Mouse (Mus musculus): ENCODE data around the gene Rsg1.

Rsg1 gene

DNA sequence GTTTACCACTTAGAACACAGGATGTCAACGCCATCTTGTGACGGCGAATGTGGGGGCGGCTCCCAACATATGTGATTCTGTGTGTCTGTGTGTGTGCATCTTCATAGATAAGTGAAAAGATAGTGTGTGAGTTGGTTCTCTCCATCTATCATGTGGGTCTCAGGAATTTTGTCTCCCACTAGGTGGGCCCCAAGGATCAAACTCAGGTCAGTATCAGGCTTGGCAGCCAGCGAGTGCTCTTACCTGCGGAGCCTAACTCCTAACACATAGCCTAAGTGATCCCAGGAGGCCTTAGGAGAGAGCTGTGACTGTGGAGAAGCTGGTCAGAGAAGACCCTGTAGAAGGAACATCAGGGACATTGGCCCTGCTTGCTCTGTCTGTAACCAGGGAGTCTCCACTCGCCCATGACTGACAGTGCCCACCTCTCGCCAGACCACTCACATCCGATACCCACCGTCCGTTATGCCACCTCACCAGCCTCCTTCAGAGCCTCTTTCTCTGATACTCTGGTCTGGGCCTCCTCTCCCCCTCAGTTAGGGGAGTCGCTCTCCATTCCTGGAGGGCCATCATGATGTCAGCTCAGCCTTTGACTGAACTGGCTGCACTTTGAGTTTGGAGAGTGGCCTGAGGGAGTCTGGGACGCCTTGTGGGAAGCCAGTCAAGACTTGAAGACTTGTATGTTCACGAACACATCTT is 3.1 kb upstream of the Rsg1 start:
- in situ Hi-C loops (cut with MboI, MseI) = loop anchor here in 1 of 2 experiments (5.0 kb wide), 1 partner anchor 53 kb away; no protein-coding TSS in a partner anchor

DNA sequence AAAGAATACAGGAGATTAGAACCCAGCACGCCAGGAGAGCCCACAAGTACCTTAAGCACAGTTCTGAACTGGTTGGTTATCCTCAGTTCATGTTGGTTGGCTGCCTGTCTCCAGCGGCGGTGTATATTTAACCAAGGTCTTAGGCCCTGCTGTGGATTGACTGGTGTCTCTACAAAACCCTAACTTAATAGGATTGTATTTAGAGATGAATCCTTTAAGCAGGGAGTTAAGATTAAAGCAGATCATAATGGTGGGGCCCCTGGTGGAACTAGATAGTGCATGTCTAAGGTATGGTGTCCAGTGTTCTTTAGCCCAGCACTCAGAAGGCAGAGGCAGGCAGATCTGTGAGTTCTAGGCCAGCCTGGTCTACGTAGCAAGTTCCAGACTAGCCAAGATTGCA is 2.1 kb upstream of the Rsg1 start:
- in situ Hi-C loops (cut with MboI, MseI) = loop anchor here in 1 of 2 experiments (5.0 kb wide), 1 partner anchor 54 kb away; no protein-coding TSS in a partner anchor

DNA sequence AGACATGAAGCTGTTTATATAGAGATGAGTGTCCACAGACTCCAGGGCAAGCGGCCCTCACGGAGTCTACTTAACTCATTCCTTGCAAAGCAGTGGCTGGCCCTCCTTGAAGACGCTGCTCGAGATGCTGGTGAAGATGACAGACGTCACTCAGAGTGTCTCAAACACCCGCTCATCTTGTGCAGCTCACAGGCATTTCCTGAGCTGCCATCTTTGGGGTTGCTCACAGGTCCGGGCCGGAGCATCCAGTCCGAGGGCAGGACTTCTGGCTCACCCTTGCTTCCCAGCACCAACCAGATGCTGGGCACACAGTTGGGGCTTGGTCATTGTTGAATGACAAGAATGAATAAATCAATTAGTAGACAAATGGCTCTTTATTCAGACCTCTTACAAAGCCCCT is 864 bp upstream of the Rsg1 start:
- in situ Hi-C loops (cut with MboI, MseI) = loop anchor here in 1 of 2 experiments (5.0 kb wide), 1 partner anchor 56 kb away; no protein-coding TSS in a partner anchor

DNA sequence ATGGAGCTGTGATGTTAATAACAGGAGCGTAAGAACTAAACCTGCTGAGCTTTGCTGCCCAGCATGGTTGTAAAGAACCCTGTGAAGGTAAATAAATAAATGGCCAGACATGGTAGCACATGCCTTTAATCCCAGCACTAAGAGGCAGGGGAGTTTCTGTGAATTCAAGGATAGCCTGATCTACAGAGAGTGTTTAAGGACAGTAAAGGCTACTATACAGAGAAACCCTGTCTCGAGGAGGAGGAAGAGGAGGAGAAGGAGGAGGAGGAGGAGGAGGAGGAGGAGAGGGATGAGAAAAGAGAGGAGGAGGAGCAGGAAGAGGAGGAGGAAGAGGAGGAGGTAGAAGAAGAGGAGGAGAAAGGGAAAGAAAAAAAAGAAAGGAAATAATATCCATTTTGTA is 414 bp upstream of the Rsg1 start:
- in situ Hi-C loops (cut with MboI, MseI) = loop anchor here in 1 of 2 experiments (5.0 kb wide), 1 partner anchor 56 kb away; no protein-coding TSS in a partner anchor

DNA sequence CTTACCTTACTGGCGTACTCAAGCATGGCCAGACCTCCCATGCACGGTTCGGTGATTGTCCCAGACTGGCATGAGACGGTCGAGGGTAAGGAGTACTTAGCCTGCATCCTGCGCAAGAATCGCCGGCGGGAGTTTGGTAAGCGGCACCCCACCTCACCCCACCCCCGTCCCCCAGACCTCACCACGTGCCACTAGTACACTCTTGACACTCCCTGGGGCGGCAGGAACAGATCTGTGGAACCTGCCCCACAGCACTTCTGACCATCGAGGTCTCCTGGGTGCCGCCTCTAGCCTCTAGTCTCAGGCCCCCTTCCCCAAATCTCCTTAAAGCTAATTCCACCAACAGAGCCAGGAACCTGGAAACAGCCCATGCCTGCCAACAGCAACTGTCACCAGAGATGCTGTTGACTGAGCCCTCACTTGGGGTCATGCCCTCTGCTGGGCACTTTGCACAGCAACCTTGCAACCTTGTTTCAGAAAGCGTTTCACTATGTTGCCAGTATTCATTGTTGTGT is 638 bp downstream of the Rsg1 start:
- in situ Hi-C loops (cut with MboI, MseI) = loop anchor here in 1 of 2 experiments (5.0 kb wide), 1 partner anchor 57 kb away; no protein-coding TSS in a partner anchor

DNA sequence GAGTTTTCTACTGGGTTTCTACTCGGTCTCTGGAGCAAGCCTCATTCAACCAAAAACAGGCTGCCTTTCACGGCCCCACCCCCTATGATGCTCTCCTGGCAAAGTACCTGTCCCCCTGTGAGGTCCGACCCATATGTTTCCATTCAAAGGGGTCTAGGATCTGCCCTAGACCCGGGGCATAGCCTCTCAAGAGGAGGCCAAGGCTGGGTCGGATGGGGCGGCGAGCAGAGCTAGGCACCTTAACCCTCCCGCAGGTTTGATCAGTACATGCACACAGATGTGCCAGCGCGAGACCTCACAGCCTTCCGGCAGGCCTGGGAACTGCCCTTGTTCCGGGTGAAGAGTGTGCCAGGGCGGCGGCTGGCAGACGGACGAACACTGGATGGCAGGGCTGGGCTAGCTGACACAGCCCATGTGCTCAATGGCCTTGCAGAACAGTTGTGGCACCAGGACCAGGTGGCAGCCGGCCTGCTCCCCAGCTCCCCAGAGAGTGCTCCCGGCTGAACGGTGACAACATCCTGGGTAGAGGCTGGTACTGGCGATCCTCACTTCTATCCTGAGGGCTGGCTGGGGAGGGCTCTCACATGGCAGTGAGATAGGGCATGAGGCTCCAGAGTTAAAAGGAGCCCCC is 5.9 kb downstream of the Rsg1 start:
- in situ Hi-C loops (cut with MboI, MseI) = no loop called here

DNA sequence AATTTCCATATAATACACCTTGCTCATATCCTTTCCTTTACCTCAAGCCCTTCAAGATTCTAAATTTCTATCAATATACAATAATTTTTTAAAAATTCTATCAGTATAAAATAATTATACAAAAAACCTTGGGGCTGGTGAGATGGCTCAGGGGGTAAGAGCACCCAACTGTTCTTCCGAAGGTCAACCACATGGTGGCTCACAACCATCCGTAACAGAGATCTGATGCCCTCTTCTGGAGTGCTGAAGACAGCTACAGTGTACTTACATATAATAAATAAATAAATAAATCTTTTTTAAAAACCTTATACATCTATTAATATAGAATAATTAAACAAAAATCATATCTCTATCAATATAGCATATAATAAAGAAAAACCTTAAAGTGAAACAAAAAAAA is 8.1 kb downstream of the Rsg1 start:
- in situ Hi-C loops (cut with MboI, MseI) = no loop called here

DNA sequence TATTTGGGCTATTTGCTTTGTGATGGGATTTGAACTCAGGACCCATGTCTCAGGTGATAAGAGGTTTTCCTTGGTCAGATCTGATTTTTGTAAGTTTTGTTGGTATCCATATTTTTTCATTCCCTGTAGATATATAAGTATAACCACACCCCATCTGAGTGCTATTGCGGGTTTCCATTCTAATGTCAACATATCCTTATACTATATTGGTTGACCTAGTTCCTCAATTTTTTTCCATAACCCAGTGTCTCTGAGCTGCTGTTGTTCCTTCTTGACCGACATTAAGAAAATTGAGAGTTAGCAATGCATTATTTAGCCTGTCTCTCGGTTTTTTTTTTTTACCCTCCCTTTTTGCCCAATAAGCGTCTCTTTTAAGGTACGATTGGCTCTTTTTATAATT is 9.0 kb downstream of the Rsg1 start:
- in situ Hi-C loops (cut with MboI, MseI) = no loop called here

DNA sequence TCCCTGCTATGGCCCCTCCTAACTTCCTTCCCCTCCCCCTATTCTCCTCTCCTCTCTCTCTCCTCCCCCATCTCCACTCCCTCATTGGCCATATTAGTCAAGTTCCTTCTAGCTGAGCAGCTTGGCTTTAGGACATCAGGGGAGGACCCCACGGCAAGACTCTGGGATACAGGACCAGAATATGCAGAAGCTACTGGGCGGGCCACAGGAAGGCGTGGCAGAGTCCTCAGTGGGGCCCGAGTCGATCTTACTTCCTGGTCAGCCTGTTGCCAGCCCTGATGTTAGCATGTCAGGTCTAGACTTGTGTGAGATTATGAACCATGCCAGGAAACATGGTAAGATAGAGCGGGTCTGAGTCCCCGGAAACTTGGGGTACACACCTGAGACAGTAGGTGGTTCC is 14.9 kb downstream of the Rsg1 start:
- in situ Hi-C loops (cut with MboI, MseI) = no loop called here

DNA sequence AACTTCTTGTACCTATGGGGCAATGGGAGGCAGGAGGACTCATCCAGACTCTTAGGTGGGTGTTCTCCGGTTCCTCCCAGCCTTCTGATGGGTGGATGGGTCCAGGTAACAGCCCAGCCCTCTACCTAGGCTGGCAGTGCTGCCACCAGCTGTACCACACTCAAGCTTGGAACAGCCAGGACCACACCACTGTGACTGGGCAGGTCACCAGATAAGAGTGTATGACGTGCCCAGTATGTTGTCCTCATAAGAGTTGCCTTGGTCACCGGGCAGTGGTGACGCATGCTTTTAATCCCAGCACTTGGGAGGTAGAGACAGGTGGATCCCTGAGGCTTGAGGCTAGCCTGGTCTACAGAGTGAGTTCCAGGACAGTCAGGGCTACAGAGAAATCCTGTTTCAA is 19.4 kb downstream of the Rsg1 start:
- in situ Hi-C loops (cut with MboI, MseI) = no loop called here

DNA sequence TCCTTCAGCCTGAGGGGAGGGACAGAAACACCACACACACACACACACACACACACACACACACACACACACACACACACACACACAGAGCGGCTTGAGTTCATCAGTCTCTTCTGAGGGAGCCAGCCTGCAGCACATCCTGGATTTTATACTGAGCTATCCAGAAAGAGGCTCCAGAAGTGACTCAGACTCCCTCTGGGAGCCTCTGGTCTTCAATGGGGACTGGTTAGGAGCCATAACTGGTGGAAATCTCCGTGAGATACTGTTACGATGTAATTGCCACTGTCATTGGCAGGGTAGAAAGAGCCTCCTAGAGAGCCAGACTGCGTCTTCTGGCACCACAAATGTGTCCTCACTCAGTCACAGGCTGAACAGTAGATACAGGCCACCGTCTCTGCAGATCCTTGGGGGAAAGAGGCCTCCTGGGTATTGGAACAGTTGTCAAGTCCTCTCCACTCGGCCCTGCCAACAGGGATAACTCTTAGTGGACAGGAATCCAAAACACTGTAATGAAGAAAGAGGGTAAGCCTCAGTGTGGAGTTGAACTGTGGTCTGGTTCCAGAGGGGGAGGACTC is 21.9 kb downstream of the Rsg1 start:
- in situ Hi-C loops (cut with MboI, MseI) = no loop called here

DNA sequence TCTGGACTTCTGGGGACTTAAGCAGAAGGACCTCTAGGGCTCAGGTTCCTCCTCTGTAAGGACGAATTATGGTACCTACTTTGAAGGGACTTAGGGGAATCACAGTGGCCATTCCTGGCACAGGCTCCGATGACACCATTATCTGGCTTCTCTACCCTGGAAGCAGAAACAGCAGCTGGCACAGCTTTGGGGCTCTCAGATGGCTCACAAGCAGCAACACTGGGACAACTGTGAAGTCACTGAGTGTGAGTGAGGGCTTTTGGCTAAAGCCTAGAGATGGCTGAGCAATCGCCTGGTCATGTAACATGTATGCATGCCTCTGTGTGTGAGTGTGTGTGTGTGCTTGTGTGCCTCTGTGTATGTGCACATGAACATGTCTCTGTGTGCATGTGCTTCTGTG is 23.1 kb downstream of the Rsg1 start:
- in situ Hi-C loops (cut with MboI, MseI) = no loop called here

DNA sequence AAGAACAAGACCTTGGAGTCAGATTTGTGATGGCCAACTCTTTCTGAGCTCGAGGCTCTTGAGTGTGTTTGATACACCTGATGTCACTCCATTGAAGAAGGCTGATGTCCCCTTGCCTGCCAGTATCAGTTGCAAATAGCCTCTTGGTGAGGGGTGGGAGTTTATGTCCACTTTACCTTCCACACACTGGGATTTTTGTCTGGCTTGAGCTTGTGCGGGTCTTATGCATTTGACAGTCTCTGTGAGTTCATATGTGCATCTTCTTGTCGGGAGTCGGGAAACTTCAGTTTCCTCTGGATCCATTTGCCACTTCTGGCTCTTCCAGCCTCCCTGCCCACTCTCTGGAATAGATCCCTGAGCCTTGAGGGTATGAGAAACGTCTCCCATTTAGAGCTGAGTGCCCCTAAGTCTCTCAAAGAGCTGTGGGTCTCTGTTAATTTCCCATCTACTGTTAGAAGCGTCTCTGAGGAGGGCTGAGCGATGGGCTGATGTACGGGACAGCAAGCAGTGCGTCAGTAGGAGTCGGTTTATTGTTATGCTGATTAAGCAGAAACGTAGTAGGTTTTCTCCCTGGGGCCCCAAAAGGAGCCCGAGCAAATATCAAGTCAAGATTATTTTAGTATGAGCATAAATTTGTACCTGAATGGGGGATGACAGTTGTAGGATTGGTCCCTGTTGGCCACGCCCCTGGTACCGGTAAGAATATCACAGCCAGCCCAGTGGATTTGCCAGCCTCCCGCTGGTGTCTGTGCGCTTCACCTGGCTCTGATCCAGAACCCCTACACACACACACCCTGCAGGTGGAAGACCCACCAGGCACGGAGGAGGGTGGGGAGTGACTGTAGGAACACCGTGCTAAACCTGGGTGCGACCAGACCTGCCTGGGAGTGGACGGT is 25.0 kb downstream of the Rsg1 start:
- in situ Hi-C loops (cut with MboI, MseI) = no loop called here

DNA sequence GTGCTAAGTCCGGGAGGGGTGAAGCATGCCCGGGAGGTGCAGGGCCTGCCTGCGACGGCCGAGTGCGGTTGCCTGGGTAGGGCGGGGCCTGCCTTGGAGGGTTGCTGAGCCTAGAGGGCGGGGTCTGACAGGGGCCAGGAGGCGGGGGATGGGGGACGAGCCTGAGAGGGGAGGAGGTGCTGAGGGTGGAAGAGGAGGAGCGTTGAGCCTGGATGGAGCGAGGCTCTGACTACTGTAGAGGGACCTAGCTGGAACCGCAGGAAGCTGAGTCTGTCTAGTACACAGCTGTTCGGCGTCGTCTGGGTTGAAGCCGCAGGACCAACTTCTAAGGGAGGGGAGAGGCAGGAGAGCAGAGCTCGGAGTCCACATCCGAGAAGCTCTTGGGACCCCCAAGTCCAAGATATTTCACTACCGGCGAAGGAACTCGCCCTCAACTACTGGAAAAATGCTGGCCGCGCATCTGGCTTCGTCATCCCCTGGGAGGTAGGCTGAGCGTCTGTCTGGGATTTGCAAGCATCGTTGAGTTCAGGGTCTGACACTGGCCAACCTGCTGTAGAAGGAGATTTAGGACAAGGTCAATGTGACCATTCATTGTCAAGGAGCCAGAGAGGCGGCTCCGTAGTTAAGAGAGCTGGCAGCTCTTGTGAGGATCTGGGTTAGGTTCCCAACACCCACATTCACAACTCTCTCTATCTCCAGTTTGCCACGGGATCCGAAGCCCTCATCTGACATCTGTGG is 25.8 kb downstream of the Rsg1 start, which contains the start of gene Arhgef19:
TSS of gene Arhgef19 (plus strand) at position 112 of the 738 bp plus-strand sequence.
- in situ Hi-C loops (cut with MboI, MseI) = no loop called here

DNA sequence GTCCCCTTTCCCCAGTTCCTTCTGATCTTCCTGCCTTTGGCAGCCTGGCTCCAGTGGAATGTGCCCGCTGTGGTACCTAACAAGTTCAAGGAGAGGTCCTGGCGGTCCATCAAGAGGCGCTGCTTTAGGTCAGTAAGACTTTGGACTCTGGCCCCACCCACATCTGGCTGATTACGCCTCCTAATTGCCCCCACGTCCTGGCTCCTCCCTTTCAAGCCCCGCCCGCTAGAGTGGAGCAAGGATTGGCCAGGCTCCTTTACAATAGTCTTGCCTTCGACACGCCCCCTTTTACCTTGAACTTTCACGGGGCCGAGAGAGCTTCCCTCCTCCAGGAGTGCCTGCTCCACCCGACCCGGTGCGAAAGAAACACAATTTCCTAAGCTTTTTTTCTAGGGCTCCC is 26.9 kb downstream of the Rsg1 start:
- in situ Hi-C loops (cut with MboI, MseI) = no loop called here

DNA sequence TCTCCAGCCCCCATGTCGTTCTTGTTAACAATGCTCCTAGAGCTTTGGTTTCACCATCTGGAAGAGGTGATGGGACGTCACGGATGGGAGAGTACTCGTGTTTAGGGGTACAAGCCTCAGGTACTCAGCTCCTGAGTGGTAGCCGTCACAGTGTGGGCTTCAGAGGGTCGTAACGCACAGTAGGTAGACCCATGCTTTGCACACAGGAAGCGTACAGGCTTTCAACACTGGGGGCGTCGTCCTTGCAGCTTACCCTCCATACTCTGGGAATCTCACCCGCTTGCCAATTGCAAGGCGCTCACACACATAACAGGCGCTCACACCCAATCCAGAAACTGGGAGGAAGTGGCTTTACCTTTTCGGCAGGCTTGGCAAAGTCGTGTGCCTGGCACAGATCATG is 28.1 kb downstream of the Rsg1 start:
- in situ Hi-C loops (cut with MboI, MseI) = no loop called here

DNA sequence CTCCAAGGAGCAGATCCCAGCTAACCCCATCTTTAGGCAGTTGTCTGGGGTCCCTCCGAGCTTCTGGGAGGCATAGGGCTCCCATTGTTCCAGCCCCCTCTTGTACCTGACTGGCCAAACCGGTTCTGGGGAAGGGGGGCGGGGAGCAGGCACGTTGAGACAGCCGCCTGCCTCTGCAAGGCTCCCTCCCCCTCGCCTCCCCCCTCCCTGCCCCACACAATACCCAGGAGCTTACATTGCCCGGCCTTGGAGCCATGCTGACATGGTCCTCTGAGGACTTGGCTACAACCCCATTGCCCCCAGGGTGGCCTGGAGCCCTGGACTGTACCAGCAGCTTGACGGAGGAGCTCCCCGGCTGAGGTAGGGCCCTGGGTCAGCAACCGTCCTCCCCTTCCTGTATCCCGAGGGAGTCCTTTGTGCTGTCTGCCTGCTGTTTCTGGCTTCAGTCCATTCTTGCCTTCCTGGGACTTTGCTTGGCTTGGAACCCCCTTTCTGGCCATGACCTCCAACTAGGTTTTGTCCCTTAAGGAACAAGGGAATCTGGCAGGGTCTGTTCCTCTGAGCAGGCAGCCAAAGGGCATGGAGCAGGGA is 29.0 kb downstream of the Rsg1 start:
- in situ Hi-C loops (cut with MboI, MseI) = no loop called here

DNA sequence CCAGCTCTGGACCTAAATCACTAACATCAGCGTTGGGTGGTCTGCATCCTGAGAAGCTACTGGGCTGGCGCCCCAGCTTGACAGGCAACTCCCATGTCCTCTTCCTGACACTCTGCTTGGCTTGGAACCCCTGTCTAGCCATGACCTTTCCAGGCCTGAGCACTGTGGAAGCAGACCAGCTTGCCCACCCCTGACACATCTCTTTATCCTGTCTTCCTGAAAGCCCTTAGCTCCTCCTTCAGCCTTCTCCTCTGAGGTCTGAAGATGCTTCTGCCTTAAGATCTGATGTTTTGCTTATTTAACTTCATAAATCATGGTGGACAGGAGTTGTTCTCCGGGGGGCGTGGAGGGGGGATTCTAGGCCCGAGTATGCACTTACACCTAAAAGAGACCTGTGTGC is 29.9 kb downstream of the Rsg1 start:
- in situ Hi-C loops (cut with MboI, MseI) = no loop called here

DNA sequence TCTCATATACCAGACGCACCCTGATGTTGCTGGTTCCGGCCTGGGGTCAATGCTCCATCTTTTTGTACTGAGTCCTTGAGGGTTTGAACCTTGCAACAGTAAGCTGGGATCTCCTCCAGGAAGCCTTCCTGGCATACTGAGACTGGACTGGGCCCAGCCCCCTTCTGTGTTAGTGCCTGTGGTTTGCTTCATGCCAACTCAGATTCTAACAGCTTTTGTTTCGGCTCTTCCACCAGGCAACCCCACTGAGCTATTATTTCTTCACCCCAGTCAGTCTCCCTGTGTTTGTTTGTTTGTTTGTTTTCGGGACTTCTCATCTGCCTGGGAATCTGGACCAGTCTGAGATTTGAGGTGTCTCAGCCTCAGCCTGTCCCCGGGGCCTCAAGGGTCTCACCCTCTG is 30.6 kb downstream of the Rsg1 start:
- in situ Hi-C loops (cut with MboI, MseI) = no loop called here

DNA sequence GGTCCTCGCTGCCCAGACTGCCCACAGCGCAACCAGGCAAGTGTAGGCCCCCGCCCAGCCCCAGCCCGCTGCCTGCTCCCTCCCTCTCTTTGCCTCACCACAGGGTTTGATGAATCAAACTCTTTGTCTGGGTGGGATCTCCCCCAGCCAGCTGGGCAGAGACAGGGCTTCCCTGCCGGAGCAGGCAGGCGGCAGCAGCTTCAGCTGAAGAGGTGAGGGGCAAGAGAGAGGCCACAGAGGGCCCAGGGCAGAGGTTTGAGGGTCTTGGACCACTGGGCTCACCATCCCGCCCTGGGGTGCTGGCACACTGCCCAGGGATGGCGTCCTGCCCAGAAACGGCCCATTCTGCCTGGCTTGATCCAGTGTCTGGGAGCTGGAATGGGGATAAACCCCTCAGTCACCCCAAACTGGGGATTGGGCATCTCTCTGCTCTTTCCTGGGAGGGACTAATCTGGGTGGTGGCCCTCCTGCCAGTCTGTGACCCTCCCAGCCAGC is 31.2 kb downstream of the Rsg1 start:
- in situ Hi-C loops (cut with MboI, MseI) = no loop called here

Measured in T-helper 17 cell (primary cell).